Mouse (Mus musculus) left cerebral cortex, adult 11 months (tissue): ENCODE measurements around the gene Cygb.

Experiments
- DNase-seq: peaks from one replicate; pipeline ENCODE4 v3.0.0; 2022; ENCODE audit warnings: low spot score

Gene Cygb

DNA sequence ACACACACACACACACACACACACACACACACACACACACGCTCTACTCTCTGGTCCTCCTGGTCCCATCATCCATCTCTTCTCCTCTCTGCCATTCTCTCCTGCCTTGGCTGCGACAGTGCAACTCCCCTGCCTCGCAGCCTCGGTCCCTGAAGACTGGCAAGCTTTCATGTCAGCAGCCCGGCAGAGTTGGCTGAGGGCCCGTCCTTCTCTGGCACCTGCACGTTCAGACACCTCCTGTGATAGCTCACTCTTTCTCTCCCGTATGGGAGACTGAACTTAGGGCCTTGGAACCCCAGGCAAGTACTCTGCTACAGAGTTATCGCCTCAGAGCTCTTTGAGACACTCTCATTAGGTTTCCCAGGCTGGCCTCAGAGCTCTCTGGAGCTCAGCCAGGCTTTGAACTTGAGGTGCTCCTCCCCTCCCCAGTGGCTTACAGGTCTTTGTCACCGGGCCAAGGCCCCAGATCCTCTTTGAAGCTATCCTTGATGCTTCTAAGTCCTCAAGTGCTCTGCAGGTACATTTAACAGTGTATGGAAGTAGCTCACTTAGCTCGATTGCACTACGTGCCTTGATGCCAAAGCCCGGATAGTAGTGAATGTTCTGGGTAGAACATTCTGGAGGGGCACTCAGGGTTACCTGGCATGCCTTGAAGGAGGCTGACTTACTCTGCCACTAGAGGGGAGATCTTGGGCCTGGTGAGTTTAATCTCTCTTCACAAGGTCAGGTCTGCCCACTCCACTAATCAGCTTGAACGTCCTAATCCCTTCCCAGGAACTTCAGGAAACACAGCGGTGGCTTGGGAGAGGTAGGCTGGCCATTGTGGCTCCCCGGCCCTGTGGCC lies 2.5 kb upstream of the Cygb start:
- DNase-seq: no peak

DNA sequence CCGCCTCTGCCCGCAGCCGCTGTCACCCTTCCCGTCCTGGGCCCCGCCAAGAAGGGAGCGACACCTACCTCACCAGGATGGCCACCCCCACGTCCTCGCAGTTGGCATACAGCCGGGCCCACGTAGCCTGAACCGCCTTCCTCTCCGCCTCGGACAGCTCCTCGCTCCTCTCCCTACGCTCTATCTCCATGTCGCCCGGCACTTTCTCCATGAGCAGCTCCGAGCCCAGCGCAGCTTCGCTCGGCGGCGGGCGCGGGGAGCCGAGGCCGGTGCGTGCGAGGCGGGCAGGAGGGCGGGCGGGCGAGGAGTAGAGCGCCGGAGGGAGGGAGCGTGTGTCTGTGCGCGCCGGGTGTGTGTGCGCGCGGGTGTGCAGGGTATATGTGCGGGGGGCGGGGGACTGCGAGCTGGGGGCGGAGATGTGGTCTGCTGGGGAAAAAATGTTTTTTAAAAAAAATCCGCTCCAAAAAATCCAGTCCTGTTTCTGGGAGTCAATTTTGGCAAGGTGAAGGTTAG lies 348 bp downstream of the Cygb start:
- DNase-seq: no peak

DNA sequence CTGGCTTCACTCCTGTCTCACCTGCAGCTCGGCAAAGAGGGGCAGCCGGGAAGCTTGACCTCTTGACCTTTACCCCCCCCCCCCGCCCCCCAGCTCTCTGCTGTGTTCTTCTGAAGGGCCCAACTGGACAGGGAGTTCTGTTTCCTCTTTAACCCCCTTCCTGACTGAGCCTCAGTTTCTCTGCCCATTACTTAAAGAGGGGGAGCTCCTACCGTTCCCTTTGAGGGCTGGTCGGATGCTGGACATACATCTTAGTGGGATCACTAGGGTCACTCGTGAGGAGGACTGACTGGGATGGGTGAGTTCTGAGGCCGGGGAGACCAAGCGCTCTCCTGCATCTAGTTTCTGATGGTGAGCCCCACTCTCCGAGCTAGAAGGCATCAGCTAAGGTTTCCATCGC lies 879 bp downstream of the Cygb start, which contains the start of gene Prcd:
TSS of gene Prcd (plus strand) at position 301 of the 400 bp plus-strand sequence.
- no peak for DNase-seq

- no peak for DNase-seq
These were observed 1.6 kb downstream of the Cygb start for GRCm38 (mm10) chr11:116652330-116653098.

- DNase-seq: no peak
These were observed 2.8 kb downstream of the Cygb start for GRCm38 (mm10) chr11:116651339-116651738.

DNA sequence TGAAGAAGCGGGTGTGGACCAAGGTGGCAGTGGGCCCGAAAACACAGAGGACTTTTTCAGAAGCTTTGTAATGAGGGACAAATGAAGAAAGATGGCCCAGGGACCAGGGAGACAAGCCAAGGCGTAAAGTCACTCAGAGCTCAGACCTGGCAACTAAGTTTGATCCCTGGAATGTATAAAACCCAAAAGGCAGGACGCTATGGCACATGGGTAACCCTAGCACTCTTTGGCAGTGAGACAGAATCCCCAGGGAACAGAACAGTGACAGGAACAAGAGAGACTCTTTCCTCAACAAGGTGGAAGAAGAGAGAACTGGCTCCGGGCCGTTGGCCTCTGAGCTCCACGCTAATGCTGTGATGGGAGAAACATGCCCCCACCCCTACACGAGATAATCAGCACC lies 3.3 kb downstream of the Cygb start:
- DNase-seq: no peak

- no peak for DNase-seq
These were observed 4.3 kb downstream of the Cygb start for GRCm38 (mm10) chr11:116649711-116650337.

DNA sequence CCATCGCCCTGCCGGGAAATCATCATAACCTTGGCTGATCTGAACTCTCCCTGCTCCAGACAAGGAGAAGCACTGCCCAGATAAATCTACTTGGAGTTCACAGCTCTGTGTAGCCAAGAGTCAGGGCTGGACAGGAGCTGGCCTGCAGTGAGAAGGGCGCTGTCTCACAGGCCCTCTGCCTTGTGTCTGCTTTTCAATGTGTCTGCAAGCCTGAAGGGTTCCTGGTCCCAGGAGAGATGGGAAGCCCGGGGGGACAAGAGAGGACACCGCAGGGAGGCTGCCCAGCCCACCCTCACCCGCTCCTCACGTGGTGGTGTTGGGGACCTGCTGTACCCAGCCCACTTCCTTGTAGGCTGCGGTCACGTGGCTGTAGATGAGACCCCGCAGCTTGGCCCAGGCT lies 5.1 kb downstream of the Cygb start:
- no peak for DNase-seq

DNA sequence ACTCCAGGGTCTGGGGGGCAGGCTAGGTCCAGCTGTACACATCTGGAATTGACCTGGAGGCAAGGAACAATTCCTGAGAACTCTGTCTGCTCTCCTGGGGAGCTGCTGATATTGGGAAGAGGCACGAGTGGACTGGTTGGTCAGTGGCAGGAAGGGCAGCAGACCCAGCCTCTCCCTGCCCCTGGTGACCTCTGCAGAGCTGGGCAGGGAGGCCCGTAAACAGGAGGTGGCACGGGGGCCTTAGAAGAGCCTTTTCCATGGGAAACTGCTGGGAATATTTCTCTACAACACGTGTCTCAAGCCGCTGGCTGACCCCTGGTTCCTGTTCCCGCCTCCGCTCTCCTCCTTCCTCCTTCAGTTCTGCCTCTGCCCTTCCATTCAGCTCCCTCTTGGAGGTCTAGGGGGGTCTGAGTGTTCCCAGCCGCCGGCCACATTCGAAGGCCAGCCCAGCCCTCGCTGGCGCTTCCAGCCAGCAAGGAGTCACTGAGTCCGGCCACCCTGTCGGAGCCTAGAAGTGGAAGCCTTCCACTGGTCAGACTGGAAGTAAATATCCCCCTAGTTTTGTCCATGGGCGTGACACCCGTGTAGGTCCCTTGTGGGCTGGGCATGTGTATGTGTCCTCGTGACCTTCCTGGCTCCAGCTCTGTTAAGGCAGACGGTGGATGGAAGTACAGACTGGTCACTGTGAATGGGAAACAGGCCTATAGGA lies 5.7 kb downstream of the Cygb start:
- DNase-seq: no peak

- no peak for DNase-seq
These were observed 6.6 kb downstream of the Cygb start for GRCm38 (mm10) chr11:116647340-116647991.

DNA sequence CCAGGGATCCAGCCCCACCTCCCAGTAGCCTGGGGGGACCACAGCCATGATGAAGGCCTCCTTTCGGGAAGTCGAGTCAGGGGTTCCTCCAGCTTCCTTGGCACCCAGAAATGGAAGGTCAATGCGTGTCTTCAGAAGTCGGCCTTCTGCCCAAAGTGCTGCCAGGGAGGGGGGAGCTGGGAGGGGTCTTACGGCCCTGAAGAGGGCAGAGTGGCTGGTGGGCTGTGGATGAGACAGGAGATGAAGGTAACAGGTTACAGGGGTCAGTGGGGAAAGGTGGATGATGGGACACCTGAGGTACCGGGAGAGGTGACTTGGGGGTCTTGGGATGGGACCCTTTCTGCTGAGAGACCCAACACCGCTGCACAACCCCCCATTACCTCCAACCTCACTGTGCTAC lies 7.3 kb downstream of the Cygb start:
- no peak for DNase-seq

DNA sequence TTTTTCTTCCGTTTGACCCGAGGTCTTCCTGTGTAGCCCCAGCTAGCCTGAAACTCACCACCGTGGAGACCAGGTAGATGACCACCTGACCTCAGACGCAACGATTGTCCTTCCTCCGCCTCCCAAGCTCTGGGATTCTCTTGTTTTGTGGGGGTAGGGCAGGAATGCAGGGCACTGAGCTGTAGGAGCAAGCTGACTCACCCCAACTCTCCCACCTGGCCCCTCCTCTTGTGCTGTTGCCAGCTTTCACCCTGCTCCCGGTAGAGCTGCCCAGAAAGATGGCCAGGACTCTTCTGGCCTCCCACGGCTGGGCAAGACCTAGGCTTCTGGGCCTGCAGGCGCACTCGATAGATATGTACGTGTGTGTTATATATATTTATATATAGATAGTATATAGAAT lies 8.0 kb downstream of the Cygb start:
- no peak for DNase-seq

GRCm38 (mm10) chr11:116645446-116646110 lies 8.5 kb downstream of the Cygb start:
- no peak for DNase-seq

- DNase-seq: no peak
These were observed 9.6 kb downstream of the Cygb start for GRCm38 (mm10) chr11:116644225-116645112.

- no peak for DNase-seq
These were observed 10.4 kb downstream of the Cygb start for GRCm38 (mm10) chr11:116643579-116644224.

DNA sequence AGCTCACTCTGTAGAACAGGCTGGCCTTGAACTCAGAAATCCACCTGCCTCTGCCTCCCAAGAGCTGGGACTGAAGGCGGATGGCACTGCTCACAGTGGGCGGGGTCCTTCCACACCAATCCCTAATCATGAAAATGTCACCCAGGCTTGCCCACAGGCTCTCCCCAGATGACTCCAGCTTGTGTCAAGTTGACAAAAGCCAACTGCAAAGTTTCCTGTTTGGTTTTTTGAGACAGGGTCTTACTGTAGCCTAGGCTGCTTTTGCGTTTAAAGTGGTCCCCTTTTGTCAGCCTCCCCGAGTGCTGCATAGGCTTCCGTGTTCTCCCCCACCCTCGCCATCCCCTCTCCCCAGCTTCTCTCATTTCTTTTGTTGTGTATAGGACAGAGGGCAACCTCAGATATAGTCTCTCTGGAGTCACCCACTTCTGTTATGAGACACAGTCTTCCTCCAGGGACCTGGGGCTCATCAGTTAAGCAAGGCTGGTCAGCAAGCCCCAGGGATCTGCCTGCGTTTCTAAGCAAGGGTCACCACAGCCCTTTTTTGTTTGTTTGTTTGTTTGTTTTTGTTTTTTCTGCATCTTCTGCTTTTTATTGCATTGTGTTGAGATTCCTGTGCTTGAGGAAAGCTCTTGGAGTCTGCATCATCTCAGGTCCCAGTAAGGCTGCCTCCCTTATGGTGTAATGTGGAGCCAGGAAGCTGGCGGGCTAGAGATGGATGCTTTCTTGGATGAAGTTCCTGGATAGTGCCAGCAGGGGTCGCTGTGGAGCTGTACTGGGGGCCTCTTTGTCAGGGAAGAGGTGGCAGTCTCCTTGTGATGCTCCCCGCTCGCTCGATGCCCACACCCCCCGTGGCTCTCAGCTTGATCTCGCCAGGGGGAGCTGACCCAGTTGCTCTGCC lies 11.2 kb downstream of the Cygb start:
- peak; percentile 73 for DNase-seq

- DNase-seq: no peak
These were observed 12.4 kb downstream of the Cygb start for GRCm38 (mm10) chr11:116641731-116642130.

- no peak for DNase-seq
These were observed 12.9 kb downstream of the Cygb start for GRCm38 (mm10) chr11:116641168-116641567.
